Mouse (Mus musculus) adrenal gland, postnatal 10 days (tissue): ENCODE measurements at regions not wholly inside any gene's neighbourhood (a gene's known extent, or its start where the extent isn't known, plus 50 kb on each side); places are given as distances from the start of the nearest gene placed in this dataset.
A peak's percentile ranks its signal among the peaks of the same experiment; 100 is the strongest.

ENCODE experiments used
- DNase-seq: peaks from one replicate; pipeline ENCODE4 v3.0.0; 2021; ENCODE audit warnings: mixed read lengths

- no peak for DNase-seq
Observed at GRCm38 (mm10) chr10:96786903-96787571, 170.2 kb downstream of the Btg1 start.

GRCm38 (mm10) chr10:96787572-96787946 lies 170.8 kb downstream of the Btg1 start:
- no peak for DNase-seq

- no peak for DNase-seq
Observed at GRCm38 (mm10) chr10:96788352-96789016, 171.7 kb downstream of the Btg1 start.

DNA sequence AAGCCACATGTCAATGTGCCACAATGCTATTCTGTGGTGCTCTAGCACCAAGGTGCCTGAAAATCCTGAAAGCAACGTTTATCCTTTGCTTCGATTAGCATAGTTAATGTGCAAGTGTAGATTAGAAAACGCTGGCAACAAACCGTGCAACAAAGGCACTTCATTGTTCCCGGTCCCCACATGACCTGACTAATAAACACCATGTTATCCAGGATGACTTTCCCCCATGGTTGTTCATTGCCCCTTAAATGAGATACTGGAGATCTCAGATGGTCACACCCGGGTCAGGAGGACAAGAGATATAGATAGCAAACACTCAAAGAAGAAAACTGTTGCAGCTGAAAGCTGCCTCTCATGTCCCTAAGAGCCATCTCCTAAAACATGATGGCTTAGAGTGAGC lies 180.3 kb downstream of the Btg1 start:
- DNase-seq, result no peak

GRCm38 (mm10) chr10:96800801-96801200 lies 184.0 kb downstream of the Btg1 start:
- DNase-seq, result no peak

DNA sequence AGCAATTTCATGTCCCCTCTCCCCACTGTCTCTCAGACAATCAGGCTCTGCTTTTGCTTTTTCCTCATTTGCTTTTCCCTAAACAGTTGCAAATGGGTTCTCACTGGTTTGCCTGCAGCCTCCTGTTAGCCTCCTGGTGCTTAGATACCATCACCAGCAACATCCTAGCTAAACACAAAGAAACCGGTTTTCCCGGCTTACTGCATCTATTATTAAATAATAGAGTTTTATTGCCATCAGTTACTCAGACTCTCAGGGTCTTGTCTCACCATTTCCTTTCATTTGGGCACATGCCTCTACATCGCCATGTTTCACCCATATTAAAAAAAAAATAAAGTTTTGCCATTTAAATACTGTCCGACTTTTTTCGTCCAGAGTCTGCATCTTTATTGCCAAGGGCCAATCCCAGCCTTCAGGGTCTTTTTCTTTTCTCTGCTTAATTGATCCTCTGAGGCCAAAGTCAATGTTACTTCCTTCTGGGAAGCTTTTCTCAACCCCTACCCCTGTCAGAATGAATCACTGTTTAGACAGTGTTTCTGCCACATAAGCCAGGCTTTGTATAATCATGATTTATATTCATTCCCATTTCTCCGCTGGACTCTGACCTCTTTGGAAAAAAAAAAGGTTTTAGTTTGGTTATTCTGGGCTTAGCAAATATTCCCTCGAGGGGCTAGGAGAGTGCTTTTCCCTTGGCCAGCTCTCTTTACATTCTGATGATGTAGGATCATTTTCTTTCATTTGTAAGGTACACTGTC lies 187.4 kb downstream of the Btg1 start:
- no peak for DNase-seq

- DNase-seq, result no peak
Observed at GRCm38 (mm10) chr10:96806579-96806978, 189.8 kb downstream of the Btg1 start.

GRCm38 (mm10) chr10:96821852-96822251 lies 205.0 kb downstream of the Btg1 start:
- DNase-seq, result no peak

DNA sequence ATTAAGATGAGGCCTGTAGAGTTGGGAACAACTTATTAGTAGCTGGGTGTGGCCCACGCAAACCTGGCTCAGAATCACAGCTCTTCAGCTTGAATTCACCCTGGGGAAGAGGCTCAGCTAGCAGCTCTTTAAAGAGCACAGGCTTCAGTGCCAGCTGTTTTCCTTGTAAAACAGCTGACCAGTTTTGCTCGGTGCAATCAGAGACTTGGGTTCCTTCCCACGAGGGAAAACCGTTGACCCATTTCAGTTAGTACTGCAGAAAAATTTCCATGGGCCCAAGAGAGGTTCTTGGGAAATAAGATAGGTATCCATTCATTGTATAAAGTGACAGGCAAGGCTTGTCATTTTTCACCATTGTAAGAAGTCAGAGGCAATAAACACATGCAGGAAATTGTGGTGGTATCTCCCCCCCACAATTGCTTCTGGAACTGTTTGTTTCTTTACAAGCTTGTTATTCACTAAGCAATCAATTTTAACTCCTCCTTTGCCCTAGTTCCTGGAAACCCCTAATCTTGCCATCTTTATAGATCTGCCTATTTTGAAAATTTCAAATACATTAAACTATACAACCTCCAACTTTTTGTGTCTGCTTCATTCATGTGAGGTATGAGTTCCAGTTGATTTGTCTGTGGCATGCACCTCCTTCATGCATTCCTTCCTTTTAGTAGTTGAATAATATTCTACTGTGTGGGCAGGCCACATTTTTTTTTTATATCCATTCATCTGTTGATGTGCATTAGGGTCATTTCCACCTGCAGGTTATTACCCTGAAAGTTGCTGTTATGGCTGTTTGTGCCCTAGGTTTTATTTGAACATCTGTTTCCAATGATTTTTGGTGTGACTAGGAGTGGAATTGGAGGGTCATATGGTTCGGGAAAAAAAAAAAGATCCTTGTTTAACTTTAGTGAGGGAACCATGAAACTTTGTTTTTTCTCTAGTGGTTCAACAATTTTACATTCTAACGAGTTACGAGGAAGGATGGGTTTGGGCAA lies 205.8 kb downstream of the Btg1 start:
- DNase-seq, result peak; percentile 51

- no peak for DNase-seq
Observed at GRCm38 (mm10) chr10:96826234-96826788, 209.5 kb downstream of the Btg1 start.

DNA sequence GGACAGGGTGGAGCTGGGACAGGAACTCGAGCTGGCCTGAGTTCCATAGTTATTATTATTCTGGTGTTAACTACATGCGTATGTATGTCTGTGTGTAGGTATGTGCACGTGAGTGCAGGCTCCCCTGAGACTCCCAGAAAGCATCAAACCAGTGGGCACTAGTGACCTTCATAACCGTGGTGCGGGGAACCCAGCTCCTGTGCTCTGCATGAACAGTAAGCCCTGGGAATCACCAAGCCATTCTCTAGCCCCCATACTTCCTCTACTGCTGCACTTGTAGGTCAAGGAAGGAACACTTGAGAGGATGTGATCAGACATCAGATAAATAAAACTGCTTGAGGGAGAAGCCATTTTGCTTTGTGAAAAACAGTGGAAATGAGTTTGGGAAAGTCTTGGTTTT lies 211.2 kb downstream of the Btg1 start:
- DNase-seq, result no peak

DNA sequence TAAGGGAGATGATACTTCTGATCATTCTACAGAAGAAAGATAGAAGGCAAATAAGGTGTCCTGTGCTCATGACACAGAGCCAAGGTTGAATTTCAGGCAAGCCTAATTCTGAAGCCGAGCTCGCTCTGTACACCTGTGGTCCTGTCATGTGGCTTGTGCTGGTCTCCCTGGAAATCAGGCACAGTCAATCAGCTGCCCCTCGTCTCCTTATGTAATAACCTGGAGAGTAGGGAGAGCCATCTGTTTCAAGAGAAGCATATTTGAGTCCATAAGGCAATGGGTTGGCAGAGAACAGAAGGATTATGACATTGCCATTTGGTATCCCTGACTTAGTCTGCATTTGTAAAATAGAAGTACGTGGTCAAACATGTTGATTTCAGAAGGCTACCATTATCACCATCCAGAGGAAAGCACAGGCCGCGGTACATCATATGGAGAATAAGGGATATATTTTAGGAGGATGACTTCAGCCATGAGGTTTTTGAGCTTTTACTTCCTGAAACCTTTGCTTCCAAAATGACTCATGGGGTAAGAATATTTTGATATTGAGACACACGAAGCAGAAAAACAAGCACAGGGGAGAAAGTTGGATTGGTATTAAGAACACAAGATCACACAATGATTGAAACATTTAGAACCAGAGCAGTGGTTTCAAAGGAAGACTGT lies 211.9 kb downstream of the Btg1 start:
- DNase-seq, result no peak

GRCm38 (mm10) chr10:96831071-96831470 lies 214.3 kb downstream of the Btg1 start:
- no peak for DNase-seq

- DNase-seq, result no peak
Observed at GRCm38 (mm10) chr10:96837230-96837629, 220.4 kb downstream of the Btg1 start.

GRCm38 (mm10) chr10:96841128-96841527 lies 224.3 kb downstream of the Btg1 start:
- no peak for DNase-seq

DNA sequence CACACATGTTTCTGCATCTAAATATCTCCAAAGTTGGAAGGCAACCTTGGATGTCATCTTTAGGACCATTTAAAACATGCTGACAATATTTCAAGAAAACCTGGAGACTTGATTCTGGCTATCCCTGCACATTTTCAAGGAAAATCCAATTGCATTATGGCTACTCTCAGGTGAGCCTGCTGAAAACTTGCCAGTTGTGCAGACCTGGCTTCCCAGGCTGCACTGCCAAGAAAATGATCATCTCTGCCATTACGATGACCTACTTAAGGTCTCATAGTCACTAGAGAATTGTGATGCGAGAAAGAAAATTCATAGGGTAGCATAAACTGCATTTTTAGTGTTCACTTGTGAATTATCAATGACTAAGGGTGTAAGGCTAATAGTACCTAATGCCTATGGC lies 225.2 kb downstream of the Btg1 start:
- DNase-seq, result no peak

GRCm38 (mm10) chr10:96845906-96846305 lies 229.1 kb downstream of the Btg1 start:
- no peak for DNase-seq

GRCm38 (mm10) chr10:96847028-96847427 lies 230.2 kb downstream of the Btg1 start:
- DNase-seq, result no peak

DNA sequence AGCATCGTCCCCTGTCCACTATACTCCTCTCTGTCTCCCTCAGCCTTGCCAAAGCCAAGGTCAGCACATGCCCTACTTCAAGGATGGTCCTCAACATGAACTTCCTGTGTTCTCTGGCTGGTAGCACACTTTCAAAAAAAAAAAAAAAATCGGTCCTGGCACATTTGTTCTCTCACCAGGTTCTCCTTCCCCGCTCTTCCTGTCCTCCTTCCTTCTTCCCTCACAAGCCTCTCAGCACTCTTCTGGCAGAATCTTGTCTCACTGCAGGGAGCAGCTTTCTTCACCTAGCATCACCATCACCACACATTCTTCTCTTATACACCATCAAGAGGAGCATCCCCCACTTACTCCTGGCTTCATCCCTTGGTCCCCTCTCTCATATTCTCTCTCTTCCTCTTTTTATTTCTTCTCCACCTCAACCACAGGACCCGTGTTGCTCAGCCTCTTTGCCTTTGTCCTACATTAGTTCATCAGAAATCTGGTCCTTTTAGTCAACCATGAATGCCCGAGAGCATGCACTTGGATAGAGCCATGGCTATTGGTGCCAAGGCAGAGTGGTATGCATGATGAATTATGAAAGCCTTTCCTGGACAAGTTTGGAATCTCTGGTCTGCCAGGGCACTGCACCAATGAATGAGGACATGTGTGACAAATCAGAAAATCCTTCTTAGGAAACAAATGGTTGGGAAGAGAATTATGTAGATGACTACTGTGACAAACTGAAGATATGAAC lies 230.8 kb downstream of the Btg1 start:
- peak; percentile 61 for DNase-seq

DNA sequence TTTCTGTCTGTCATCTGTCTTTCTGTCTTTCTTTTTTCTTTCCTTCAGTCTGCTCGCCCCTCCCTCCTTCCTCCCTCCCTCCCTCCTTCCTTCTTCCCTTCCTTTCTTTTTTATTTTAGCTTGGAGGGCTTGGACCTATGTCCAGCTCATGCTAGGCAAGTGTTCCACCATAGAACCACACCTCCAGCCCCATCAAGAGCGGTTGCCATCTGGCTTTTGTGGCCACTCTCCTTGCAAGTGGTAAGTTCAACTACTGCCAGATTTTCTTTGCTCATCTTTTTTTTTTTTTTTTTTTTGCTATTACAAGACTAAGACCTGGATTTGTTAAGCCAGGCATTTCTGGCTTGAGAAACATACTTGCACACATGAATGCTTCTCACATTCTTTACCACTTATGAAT lies 231.7 kb downstream of the Btg1 start:
- DNase-seq, result no peak

DNA sequence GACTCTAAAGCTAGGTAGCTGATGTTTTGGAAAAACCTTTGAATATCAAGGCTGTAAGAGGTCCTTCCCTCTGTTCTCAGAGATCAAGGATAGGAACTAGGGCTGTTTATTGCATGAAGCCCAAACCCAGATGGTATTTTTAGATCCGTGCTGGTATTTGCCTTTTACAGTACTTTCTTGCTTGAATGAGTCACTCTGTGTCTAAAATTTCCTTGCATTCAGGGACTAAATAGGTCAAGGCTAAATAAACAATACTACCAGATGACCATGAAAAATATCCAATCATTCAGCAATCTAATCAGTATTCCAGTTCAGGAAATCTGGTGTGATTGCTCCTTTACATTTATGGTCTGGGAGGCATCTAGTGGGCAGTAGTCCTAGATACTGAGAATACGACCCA lies 243.6 kb downstream of the Btg1 start:
- no peak for DNase-seq
